15 mouse cellular contexts compared by ENCODE assay signal in the genomic region with DNA sequence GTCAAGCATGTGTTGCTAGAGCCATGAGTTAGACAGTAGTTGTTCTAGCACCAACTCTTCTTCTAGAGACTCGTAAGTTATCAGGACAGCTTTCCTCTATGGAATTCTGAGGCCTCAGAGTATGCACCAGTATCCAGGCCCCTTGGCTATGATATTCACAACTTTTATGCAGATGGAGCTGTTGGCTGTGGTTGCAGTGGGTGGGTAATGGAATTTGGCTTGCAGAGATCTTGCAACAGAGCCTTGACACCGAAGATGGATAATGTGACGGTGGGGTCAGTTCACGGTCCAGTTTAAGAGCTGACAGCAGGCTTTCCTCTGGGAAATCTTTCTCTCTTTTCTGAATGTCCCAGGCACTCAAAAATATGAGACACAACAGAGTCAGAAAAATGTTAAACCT. TPM values are rescaled to one million over a fixed set of nuclear protein-coding genes. Genes with fewer than 3 reads are reported as not detected.
DNase-seq lines count a peak whose midpoint lies in the region; ATAC-seq and TF ChIP-seq lines count a peak whose summit lies in the region.
"Had no signal": no experiment of that assay in that cellular context is flagged by ENCODE, and none has a peak within 500 bp of the region (broad histone marks: within the 10 kb centered on the region; RNA-seq: fewer than 3 reads in every experiment).

No protein-coding gene starts in this region.

- no peak for ATAC-seq in kidney, embryonic 15.5 days (replicated peaks; ENCODE audit: low FRiP score)
- ATAC-seq: forebrain, embryonic 13.5 days; liver, postnatal 0 days had no signal

- no peaks in the 10 kb centered on the region for H3K36me3 ChIP-seq in kidney, embryonic 15.5 days
- H3K36me3 ChIP-seq: hindbrain, embryonic 10.5 days had no signal

- no peak for TF ChIP-seq POLR2A in embryonic fibroblast, embryonic 13.5 days (IDR thresholded peaks at IDR 0.05; ENCODE audit: low read depth, low read length)

- WGBS in kidney, embryonic 15.5 days = 53% methylated on average over 4 of the region's 4 CpGs

- no peaks in the 10 kb centered on the region for H3K27me3 ChIP-seq in kidney, embryonic 15.5 days
- H3K27me3 ChIP-seq: forebrain, embryonic 13.5 days had no signal

- H3K4me1 ChIP-seq in kidney, embryonic 15.5 days = peaks cover 8% of the 10 kb centered on the region; the same call in 1 of the 2 replicates
- H3K4me1 ChIP-seq in embryonic fibroblast, embryonic 13.5 days (ENCODE audit: control insufficient read depth, insufficient read depth, low read length) = no peaks in the 10 kb centered on the region
- H3K4me1 ChIP-seq: forebrain, embryonic 13.5 days; hindbrain, embryonic 10.5 days had no signal

- no peak overlapping the region for H3K4me3 ChIP-seq in kidney, embryonic 15.5 days (replicated peaks)
- H3K4me3 ChIP-seq in embryonic fibroblast, embryonic 13.5 days (ENCODE audit: insufficient read depth, low read length) = no peak overlapping the region
- H3K4me3 ChIP-seq: forebrain, embryonic 13.5 days; hindbrain, embryonic 10.5 days had no signal

- no peak overlapping the region for H3K4me2 ChIP-seq in kidney, embryonic 15.5 days
- H3K4me2 ChIP-seq: forebrain, embryonic 13.5 days had no signal

- H3K9ac ChIP-seq in kidney, embryonic 15.5 days = no peak overlapping the region
- H3K9ac ChIP-seq: forebrain, embryonic 13.5 days; liver, postnatal 0 days had no signal

- TF ChIP-seq CTCF in embryonic fibroblast, embryonic 13.5 days (IDR thresholded peaks at IDR 0.05; ENCODE audit: borderline replicate concordance, insufficient read depth, low read length) = no peak

- DNase-seq in kidney, adult 11 months = peak; percentile 61
- DNase-seq in heart, postnatal 14 days = peak; percentile 54 to 57
- DNase-seq in lung, postnatal 25 days (ENCODE audit: low spot score) = peak; percentile 66
- DNase-seq in thymus, postnatal 36 days = no peak
- DNase-seq in left cerebral cortex, adult 9 months (ENCODE audit: low spot score in 2 of 2) = no peak
- DNase-seq in layer of hippocampus, adult 9-10 months (ENCODE audit: low spot score) = no peak
- DNase-seq: layer of hippocampus, postnatal 36 days; liver, postnatal 0 days; right cerebral cortex, postnatal 14 days; thymus, adult 18-20 months had no signal

- intact Hi-C loops in heart, postnatal 14 days (cut with DNase I) = no loop called here

- H3K27ac ChIP-seq in kidney, embryonic 15.5 days = no peak overlapping the region
- peak overlapping the region; percentile 58 for H3K27ac ChIP-seq in embryonic fibroblast, embryonic 13.5 days (ENCODE audit: insufficient read depth, low read length)
- H3K27ac ChIP-seq: forebrain, embryonic 13.5 days; hindbrain, embryonic 10.5 days had no signal

- no peaks in the 10 kb centered on the region for H3K9me3 ChIP-seq in kidney, embryonic 15.5 days (replicated peaks)
- H3K9me3 ChIP-seq: forebrain, embryonic 13.5 days; hindbrain, embryonic 10.5 days had no signal

RNA-seq across cellular contexts. Expression of gene 1700012B07Rik, which starts 57.0 kb away (rescaled TPM):
- not detected in 2 replicates for polyA plus RNA-seq in kidney, embryonic 15.5 days (2015; fragmentation: Nextera tagmentation; extraction: Ambion mirVana)
- not detected in 2 replicates for polyA plus RNA-seq in embryonic fibroblast, embryonic 13.5 days (2011; ENCODE audit: insufficient read length, low read depth, missing spikeins)
- not detected for total RNA-seq in heart, postnatal 14 days (2021)
- total RNA-seq: common myeloid progenitor, adult 5-6 weeks; layer of hippocampus, postnatal 36 days had no signal
- polyA plus RNA-seq: forebrain, embryonic 13.5 days; hindbrain, embryonic 10.5 days had no signal

Comparison
In these comparisons a context has a peak if more than half of its experiments do, and no peak if none do; other contexts are left out.
1. DNase-seq: peak in kidney, adult 11 months (single experiment), heart, postnatal 14 days (2 of 2) and lung, postnatal 25 days (single experiment); none in thymus, postnatal 36 days (0 of 2), left cerebral cortex, adult 9 months (0 of 2) and layer of hippocampus, adult 9-10 months (single experiment).